ENCODE assay signal across 26 mouse cellular contexts in the genomic region with DNA sequence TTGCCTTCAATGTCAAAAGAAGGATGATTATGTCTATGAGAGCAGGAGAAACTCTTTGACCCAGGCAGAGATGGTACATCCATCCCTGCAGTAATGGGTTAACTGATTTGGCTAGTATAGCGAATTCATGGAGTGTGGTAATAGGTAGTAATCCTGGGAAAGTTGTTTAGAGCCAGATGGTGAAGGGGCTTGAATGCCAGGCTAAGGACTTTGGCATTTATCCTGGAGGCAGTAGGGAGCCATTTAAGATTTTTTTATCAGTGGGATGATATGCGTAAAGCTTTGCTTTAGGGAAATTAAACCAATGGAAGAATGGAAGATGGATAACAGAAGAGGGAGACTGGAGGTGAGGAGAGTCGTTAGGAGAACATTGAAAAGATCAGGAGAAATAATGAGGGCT.
"Had no signal": no experiment of that assay in that cellular context is flagged by ENCODE, and none has a peak within 500 bp of the region (broad histone marks: within the 10 kb centered on the region; RNA-seq: fewer than 3 reads in every experiment).

No protein-coding gene starts in this region.

- ATAC-seq: hindbrain, embryonic 16.5 days; intestine, embryonic 16.5 days; liver, embryonic 12.5 days had no signal

- H3K9ac ChIP-seq: heart, embryonic 13.5 days; heart, embryonic 15.5 days; hindbrain, embryonic 13.5 days; kidney, embryonic 15.5 days; limb, embryonic 13.5 days; limb, embryonic 15.5 days; liver, embryonic 12.5 days; liver, embryonic 14.5 days had no signal

- H3K27me3 ChIP-seq: heart, embryonic 13.5 days; heart, embryonic 15.5 days; hindbrain, embryonic 13.5 days; kidney, embryonic 15.5 days; limb, embryonic 13.5 days; limb, embryonic 15.5 days; liver, embryonic 12.5 days had no signal

- H3K27ac ChIP-seq: heart, adult 2 months; heart, embryonic 13.5 days; heart, embryonic 15.5 days; hindbrain, embryonic 13.5 days; kidney, embryonic 15.5 days; kidney, postnatal 0 days; limb, embryonic 13.5 days; limb, embryonic 15.5 days; liver, embryonic 12.5 days; liver, embryonic 14.5 days had no signal

- H3K4me2 ChIP-seq: heart, embryonic 11.5 days; heart, embryonic 13.5 days; heart, embryonic 15.5 days; hindbrain, embryonic 13.5 days; kidney, embryonic 15.5 days; limb, embryonic 13.5 days; limb, embryonic 15.5 days; liver, embryonic 12.5 days had no signal

- H3K4me1 ChIP-seq: heart, embryonic 13.5 days; heart, embryonic 15.5 days; hindbrain, embryonic 13.5 days; kidney, embryonic 15.5 days; limb, embryonic 13.5 days; limb, embryonic 15.5 days; liver, embryonic 12.5 days had no signal

- DNase-seq: gastrocnemius, postnatal 14 days; gastrocnemius, postnatal 36 days; heart, adult 11 months; heart, adult 2 months; heart, postnatal 14 days; heart, postnatal 36 days; kidney, adult 11 months; kidney, adult 2 months; kidney, adult 9 months; kidney, postnatal 14 days; kidney, postnatal 36 days; layer of hippocampus, adult 9-11 months; layer of hippocampus, postnatal 36 days; left cerebral cortex, postnatal 4 days had no signal

- H3K9me3 ChIP-seq: heart, embryonic 13.5 days; heart, embryonic 15.5 days; hindbrain, embryonic 13.5 days; kidney, embryonic 15.5 days; limb, embryonic 13.5 days; limb, embryonic 15.5 days; liver, embryonic 12.5 days had no signal

- H3K36me3 ChIP-seq: heart, embryonic 13.5 days; heart, embryonic 15.5 days; hindbrain, embryonic 13.5 days; kidney, embryonic 15.5 days; limb, embryonic 13.5 days; limb, embryonic 15.5 days; liver, embryonic 12.5 days had no signal

- H3K4me3 ChIP-seq: heart, adult 2 months; heart, embryonic 13.5 days; heart, embryonic 15.5 days; hindbrain, embryonic 13.5 days; kidney, embryonic 15.5 days; limb, embryonic 13.5 days; limb, embryonic 15.5 days; liver, embryonic 12.5 days had no signal
